Mouse (Mus musculus): ENCODE data around the gene Kat2a. TPM values are rescaled to one million over a fixed set of nuclear protein-coding genes. Genes with fewer than 3 reads are reported as not detected.

The Kat2a gene
- total RNA-seq, 2 experiments from 2014 or later = 60.5 to 61.7 TPM

- intact Hi-C loops (cut with DNase I) = no loop called here
- no peak for TF ChIP-seq CTCF (IDR thresholded peaks at IDR 0.05)
- no peak overlapping the region for H3K4me3 ChIP-seq
- DNase-seq (ENCODE audit: extremely low spot score in 1 of 2, low spot score in 2 of 2) = no peak
- H3K27ac ChIP-seq = no peak overlapping the region
These were observed 23.0 kb upstream of the Kat2a start for GRCm38 (mm10) chr11:100735134-100735865.

GRCm38 (mm10) chr11:100730477-100731205 lies 18.4 kb upstream of the Kat2a start:
- no peak for TF ChIP-seq CTCF (IDR thresholded peaks at IDR 0.05)
- DNase-seq (ENCODE audit: extremely low spot score in 1 of 2, low spot score in 2 of 2) = no peak
- no peak overlapping the region for H3K27ac ChIP-seq
- no peak overlapping the region for H3K4me3 ChIP-seq
- intact Hi-C loops (cut with DNase I) = no loop called here

- Histone ChIP-seq H3K27ac (no peak overlapping the region), H3K4me3 (no peak overlapping the region)
- intact Hi-C loops (cut with DNase I) = no loop called here
- DNase-seq (ENCODE audit: extremely low spot score in 1 of 2, low spot score in 2 of 2) = no peak
- TF ChIP-seq CTCF (IDR thresholded peaks at IDR 0.05) = no peak
These were observed 17.7 kb upstream of the Kat2a start for GRCm38 (mm10) chr11:100729976-100730375.

GRCm38 (mm10) chr11:100728601-100729000 lies 16.3 kb upstream of the Kat2a start:
- Histone ChIP-seq H3K27ac (no peak overlapping the region), H3K4me3 (no peak overlapping the region)
- intact Hi-C loops (cut with DNase I) = no loop called here
- no peak for TF ChIP-seq CTCF (IDR thresholded peaks at IDR 0.05)
- DNase-seq (ENCODE audit: extremely low spot score in 1 of 2, low spot score in 2 of 2) = no peak

GRCm38 (mm10) chr11:100727201-100727600 lies 14.9 kb upstream of the Kat2a start:
- intact Hi-C loops (cut with DNase I) = no loop called here
- DNase-seq (ENCODE audit: extremely low spot score in 1 of 2, low spot score in 2 of 2) = no peak
- Histone ChIP-seq H3K4me3 (no peak overlapping the region), H3K27ac (no peak overlapping the region)
- no peak for TF ChIP-seq CTCF (IDR thresholded peaks at IDR 0.05)

GRCm38 (mm10) chr11:100724919-100725512 lies 12.8 kb upstream of the Kat2a start:
- no peak for TF ChIP-seq CTCF (IDR thresholded peaks at IDR 0.05)
- no peak for DNase-seq (ENCODE audit: extremely low spot score in 1 of 2, low spot score in 2 of 2)
- intact Hi-C loops (cut with DNase I) = no loop called here
- H3K4me3 ChIP-seq = no peak overlapping the region
- peak overlapping the region; percentile 64 for H3K27ac ChIP-seq

GRCm38 (mm10) chr11:100722493-100723028 lies 10.3 kb upstream of the Kat2a start:
- no peak for DNase-seq (ENCODE audit: extremely low spot score in 1 of 2, low spot score in 2 of 2)
- Histone ChIP-seq H3K27ac (peak overlapping the region; percentile 88), H3K4me3 (no peak overlapping the region)
- TF ChIP-seq CTCF (IDR thresholded peaks at IDR 0.05) = no peak
- intact Hi-C loops (cut with DNase I) = no loop called here

GRCm38 (mm10) chr11:100721776-100722492 lies 9.7 kb upstream of the Kat2a start:
- Histone ChIP-seq H3K4me3 (no peak overlapping the region), H3K27ac (peak overlapping the region; percentile 88)
- TF ChIP-seq CTCF (IDR thresholded peaks at IDR 0.05) = no peak
- no peak for DNase-seq (ENCODE audit: extremely low spot score in 1 of 2, low spot score in 2 of 2)
- intact Hi-C loops (cut with DNase I) = loop anchor here (2.0 kb wide), 1 partner anchor 15 kb away; no protein-coding TSS in a partner anchor

GRCm38 (mm10) chr11:100721254-100721653 lies 9.0 kb upstream of the Kat2a start:
- Histone ChIP-seq H3K27ac (peak overlapping the region; percentile 88), H3K4me3 (no peak overlapping the region)
- DNase-seq (ENCODE audit: extremely low spot score in 1 of 2, low spot score in 2 of 2) = no peak
- intact Hi-C loops (cut with DNase I) = loop anchor here (2.0 kb wide), 1 partner anchor 16 kb away; no protein-coding TSS in a partner anchor
- no peak for TF ChIP-seq CTCF (IDR thresholded peaks at IDR 0.05)

GRCm38 (mm10) chr11:100720345-100720744 lies 8.1 kb upstream of the Kat2a start:
- Histone ChIP-seq H3K4me3 (no peak overlapping the region), H3K27ac (peak overlapping the region; percentile 88)
- TF ChIP-seq CTCF (IDR thresholded peaks at IDR 0.05) = no peak
- peak in 1 of 2 experiments; percentile 38 for DNase-seq (ENCODE audit: extremely low spot score in 1 of 2, low spot score in 2 of 2)
- intact Hi-C loops (cut with DNase I) = loop anchor here (2.0 kb wide), 1 partner anchor 16 kb away; no protein-coding TSS in a partner anchor

GRCm38 (mm10) chr11:100719893-100720292 lies 7.6 kb upstream of the Kat2a start:
- intact Hi-C loops (cut with DNase I) = loop anchor here (2.0 kb wide), 1 partner anchor 17 kb away; no protein-coding TSS in a partner anchor

More at GRCm38 (mm10) chr11:100719893-100720292, 7.6 kb upstream of the Kat2a start:
- Histone ChIP-seq H3K27ac (peak overlapping the region; percentile 88), H3K4me3 (no peak overlapping the region)
- DNase-seq (ENCODE audit: extremely low spot score in 1 of 2, low spot score in 2 of 2) = no peak
- no peak for TF ChIP-seq CTCF (IDR thresholded peaks at IDR 0.05)
